Mouse (Mus musculus): ENCODE measurements at regions not wholly inside any gene's neighbourhood (a gene's known extent, or its start where the extent isn't known, plus 50 kb on each side); places are given as distances from the start of the nearest gene placed in this dataset.
A peak's percentile ranks its signal among the peaks of the same experiment; 100 is the strongest.

DNA sequence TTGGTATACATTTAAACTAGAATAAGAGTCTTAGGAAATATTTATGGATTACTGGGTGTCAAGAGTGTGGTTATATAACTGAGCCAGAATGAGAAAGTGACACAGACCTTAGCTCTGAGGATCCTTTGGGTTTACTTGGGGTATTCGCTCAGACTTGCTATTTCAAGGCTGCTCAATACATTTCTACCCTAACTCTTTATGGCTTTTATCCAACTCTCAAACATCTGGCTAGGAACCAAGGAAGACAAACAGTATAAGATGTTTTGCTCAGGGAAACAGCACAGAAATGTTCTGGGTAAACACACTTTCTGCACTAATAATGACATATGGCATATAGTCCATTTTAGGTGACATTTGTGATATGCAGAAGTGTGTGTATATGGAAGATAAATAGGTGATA, 153.8 kb upstream of the Cxxc4 start:
- TF ChIP-seq CTCF (IDR thresholded peaks at IDR 0.05): no peak
- intact Hi-C loops (cut with DNase I): no loop called here
- DNase-seq (ENCODE audit: extremely low spot score in 1 of 2, low spot score in 2 of 2): no peak
- Histone ChIP-seq H3K4me3 (no peak overlapping the region), H3K27ac (no peak overlapping the region)

DNA sequence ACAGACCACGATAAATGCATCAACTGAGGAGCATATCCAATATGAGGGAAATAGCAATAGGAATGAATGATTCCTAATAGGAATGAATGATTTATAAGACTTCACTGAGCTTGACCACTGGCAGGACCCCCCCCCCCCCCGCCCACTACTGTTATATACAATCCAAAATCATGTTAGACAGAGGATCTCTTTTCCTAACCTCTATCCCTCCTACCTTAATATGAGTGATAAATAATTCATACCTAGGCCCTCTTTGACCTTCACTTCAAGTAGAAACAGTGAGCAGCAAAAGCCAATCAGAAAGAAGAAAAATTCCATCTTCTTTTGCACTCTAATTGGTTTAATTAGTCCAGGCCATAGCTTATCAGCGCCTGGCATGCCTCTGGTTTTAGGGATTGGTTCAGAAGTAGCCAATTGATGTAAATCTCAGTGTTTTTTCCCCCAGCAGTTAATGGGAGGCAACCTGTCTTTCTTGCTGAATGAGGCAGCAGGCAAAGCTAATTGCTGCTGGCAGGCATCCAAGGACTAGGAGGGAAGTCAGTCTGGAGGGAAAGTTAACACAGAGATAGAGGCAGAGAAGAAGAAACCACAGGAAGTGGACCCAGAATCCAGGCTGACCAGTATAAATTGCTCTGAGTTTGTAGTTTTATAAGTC, 136.7 kb upstream of the Cxxc4 start:
- DNase-seq (ENCODE audit: extremely low spot score in 1 of 2, low spot score in 2 of 2): peak in 1 of 2 experiments; percentile 11
- Histone ChIP-seq H3K27ac (no peak overlapping the region), H3K4me3 (no peak overlapping the region)
- TF ChIP-seq CTCF (IDR thresholded peaks at IDR 0.05): no peak
- intact Hi-C loops (cut with DNase I): no loop called here

DNA sequence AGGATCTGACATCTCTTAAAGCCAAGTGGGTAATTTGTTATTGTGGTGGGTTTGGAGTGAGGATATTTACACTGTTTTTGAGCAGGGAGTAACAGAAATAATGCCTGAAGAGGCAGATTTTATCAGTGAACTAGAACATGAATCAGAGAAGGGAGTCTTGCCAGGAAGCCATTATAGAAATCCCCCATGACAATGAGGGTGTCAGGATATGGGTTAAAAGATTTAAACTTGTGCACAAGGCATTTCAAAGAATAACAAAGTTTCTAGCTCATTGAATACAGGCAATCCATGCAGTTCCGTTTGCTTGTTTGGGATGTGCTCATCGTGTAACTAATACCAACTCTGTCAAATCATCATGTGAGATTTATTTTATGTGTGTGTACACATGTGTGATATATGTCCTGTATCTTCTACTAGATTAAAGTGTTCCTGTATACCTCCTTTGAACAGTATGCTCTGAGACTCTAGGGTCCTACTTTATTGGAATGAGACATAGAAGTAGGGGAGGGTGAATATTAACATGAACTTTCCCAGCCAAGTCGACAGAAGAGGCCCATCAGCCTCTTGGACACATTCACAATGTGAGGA, 134.0 kb upstream of the Cxxc4 start:
- no peak for DNase-seq (ENCODE audit: extremely low spot score in 1 of 2, low spot score in 2 of 2)
- Histone ChIP-seq H3K4me3 (no peak overlapping the region), H3K27ac (no peak overlapping the region)
- TF ChIP-seq CTCF (IDR thresholded peaks at IDR 0.05): no peak
- intact Hi-C loops (cut with DNase I): no loop called here

DNA sequence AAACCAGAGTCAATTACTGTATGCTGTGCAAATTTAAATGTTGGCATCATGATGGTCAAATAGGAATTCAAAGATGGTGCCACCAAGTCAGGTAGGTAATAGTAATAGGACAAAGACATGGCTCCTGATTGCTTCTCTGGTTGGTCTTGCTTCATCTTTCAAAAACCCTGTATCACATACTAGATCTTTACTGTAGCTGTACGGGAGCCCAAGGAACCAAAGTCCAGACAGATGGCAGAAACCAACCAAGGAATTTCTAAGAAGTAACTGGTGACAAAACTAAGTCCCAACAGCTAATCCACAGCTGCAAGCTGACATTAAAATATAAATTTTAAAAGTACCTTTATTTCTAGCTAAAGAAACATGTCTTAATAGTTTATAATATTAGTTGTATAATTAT, 131.7 kb upstream of the Cxxc4 start:
- no peak for TF ChIP-seq CTCF (IDR thresholded peaks at IDR 0.05)
- intact Hi-C loops (cut with DNase I): no loop called here
- no peak overlapping the region for H3K27ac ChIP-seq

DNA sequence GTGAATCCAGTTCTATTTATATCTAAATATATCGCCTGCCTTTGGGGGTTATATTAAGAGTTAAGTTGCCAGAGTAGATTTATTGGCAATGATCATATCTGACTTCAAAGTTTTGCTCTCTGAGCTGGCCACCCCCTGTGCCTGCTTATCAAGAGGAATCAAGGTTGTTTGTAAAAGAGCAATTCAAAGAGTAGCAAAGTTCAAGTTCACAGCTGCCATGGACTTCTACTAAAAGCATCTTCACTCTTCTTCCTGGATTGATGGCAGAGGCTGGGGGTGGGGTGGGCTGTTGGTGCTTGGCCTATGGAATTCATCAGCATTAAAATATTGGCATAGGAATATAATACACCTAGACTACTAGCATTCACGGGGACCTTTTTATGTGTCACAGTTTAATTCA, 131.2 kb upstream of the Cxxc4 start:
- H3K4me3 ChIP-seq: no peak overlapping the region
- no peak for DNase-seq (ENCODE audit: extremely low spot score in 1 of 2, low spot score in 2 of 2)
- intact Hi-C loops (cut with DNase I): no loop called here
- no peak for TF ChIP-seq CTCF (IDR thresholded peaks at IDR 0.05)
- H3K27ac ChIP-seq: no peak overlapping the region

More for the DNA sequence above, 131.7 kb upstream of the Cxxc4 start:
- DNase-seq (ENCODE audit: extremely low spot score in 1 of 2, low spot score in 2 of 2): no peak
- H3K4me3 ChIP-seq: no peak overlapping the region

DNA sequence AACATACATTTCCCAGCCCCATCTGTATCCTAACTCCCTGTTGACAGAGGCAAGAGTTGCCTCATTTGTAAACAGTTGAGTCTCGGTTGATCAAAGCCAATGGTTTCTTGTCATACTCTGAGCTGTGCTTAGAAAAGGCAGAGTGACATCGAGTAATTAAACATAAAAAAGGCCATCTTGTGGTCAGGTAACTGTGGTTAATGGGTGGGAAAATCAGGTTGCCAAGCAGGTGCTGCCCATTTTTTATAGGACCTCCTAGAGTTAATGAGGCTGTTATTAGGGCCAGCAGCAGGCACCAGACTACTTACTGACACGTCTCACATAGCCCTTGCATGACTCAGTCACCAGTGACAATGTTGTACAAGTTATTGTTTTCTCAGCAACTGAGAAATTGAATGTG, 130.7 kb upstream of the Cxxc4 start:
- Histone ChIP-seq H3K4me3 (no peak overlapping the region), H3K27ac (no peak overlapping the region)
- DNase-seq (ENCODE audit: extremely low spot score in 1 of 2, low spot score in 2 of 2): no peak
- TF ChIP-seq CTCF (IDR thresholded peaks at IDR 0.05): no peak
- intact Hi-C loops (cut with DNase I): no loop called here

DNA sequence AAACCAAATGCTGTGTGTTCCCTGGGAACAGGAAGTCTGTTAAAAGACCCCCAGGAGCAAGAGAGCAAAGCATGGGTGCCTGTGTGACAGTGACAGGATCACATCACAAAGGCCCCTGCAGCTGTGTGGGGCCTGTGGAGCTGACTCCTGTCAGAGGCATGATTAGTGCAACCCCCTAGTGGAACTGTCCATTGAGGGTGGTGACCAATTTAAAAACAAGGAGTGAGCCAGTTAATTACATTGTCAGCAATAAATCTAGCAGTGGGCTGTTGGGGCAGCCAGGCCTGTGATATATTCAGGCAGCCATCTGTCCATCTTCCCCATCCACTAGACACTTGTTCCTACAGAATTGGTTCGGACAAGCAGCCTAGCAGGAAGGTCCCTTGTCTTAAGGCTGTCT, 121.8 kb upstream of the Cxxc4 start:
- no peak for TF ChIP-seq CTCF (IDR thresholded peaks at IDR 0.05)
- Histone ChIP-seq H3K4me3 (no peak overlapping the region), H3K27ac (no peak overlapping the region)
- no peak for DNase-seq (ENCODE audit: extremely low spot score in 1 of 2, low spot score in 2 of 2)
- intact Hi-C loops (cut with DNase I): no loop called here

DNA sequence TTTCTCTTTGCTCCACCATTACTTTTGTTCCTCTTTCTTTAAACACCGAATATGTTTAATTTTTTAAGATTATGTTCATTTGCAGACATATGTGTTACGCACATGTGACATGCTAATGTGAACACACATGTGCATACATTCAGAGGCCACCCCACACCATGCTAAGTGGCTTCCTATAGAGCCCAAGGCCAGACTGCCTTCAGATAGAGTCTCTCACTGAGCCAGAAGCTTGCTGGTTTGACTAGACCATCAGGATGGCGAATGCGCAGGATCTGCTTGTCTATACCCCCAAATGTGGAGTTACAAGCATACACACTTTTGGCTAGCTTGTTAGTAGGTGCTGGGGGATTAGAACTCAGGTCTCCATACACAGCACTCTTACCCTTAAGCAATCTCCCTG, 121.3 kb upstream of the Cxxc4 start:
- no peak for TF ChIP-seq CTCF (IDR thresholded peaks at IDR 0.05)
- DNase-seq (ENCODE audit: extremely low spot score in 1 of 2, low spot score in 2 of 2): no peak
- Histone ChIP-seq H3K4me3 (no peak overlapping the region), H3K27ac (no peak overlapping the region)
- intact Hi-C loops (cut with DNase I): no loop called here

DNA sequence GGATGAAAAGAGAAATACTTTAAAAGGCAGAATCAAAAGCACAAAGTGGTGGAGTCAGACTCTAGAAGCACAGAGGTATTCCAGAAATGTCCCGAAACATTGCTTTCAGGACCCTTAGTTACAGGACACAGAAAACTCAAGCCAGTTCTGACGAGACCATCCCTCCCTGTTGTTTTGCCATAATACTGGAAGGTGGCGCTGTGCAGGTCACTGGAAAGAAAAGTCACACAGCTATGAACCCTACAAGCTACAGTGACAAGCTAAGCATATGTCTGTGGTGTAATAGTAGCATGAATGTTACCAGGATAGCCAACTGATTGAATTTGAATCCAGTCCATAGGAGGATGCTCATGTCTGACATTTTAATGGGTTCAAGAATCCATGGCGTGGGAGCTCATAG, 117.4 kb upstream of the Cxxc4 start:
- Histone ChIP-seq H3K27ac (no peak overlapping the region), H3K4me3 (no peak overlapping the region)
- TF ChIP-seq CTCF (IDR thresholded peaks at IDR 0.05): no peak
- intact Hi-C loops (cut with DNase I): no loop called here
- DNase-seq (ENCODE audit: extremely low spot score in 1 of 2, low spot score in 2 of 2): no peak

DNA sequence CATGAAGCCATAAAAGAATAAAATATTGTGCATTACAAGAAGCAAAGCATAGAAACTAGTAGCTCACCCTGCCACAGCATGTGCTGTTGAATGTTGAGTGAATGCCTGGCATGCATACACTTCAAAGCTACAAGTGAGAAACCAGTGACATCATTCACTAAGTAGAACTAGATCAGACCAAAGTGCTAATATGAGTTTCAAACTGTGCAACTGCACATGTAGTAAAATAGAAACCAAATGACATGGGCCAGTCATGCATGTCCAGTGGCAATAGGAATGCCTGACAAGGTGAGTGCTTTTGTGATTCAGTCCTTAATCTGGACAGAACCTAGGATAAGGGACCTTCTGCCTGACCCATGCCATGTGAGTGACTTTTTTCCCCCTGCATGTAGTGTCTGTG, 111.3 kb upstream of the Cxxc4 start:
- Histone ChIP-seq H3K4me3 (no peak overlapping the region), H3K27ac (no peak overlapping the region)
- DNase-seq (ENCODE audit: extremely low spot score in 1 of 2, low spot score in 2 of 2): no peak
- no peak for TF ChIP-seq CTCF (IDR thresholded peaks at IDR 0.05)
- intact Hi-C loops (cut with DNase I): no loop called here

DNA sequence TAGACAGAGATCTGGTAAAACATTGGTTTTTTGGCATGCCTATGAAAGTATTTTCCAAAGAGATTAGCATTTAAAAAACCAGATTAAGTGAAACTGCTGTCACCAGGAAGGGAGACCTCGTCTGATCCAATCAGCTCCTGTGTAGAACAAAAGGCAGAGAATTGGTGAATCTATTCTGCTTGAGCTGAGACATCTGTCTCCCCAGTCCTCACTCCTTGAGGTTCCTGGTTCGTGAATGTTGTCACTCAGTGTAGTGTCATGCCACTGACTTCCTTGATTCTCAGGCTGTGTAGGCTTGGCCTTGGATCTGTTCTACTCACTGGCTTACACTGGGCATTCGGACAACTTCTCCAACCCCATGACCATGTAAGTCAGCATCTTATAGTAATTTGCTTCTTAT, 105.9 kb upstream of the Cxxc4 start:
- intact Hi-C loops (cut with DNase I): no loop called here
- Histone ChIP-seq H3K27ac (no peak overlapping the region), H3K4me3 (no peak overlapping the region)
- TF ChIP-seq CTCF (IDR thresholded peaks at IDR 0.05): no peak
- DNase-seq (ENCODE audit: extremely low spot score in 1 of 2, low spot score in 2 of 2): no peak

DNA sequence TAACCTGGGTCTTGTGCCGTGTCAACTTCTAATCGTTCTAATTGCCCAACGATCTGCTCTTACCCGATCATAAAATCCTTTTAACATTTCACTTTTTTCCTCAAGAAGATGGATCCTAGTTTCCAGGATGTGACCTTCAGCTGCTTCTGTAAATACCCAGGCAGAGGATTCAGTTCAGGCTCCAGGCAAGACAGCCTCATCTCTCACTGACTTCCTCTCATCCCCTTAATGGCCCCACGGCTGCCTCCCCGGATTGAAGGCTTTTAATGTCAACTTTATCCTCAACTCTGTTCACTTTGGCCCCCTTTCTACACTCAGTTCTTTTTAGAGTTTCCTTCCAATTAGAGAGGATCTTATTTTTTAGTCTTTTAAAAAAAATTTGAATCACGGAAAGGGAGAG, 91.0 kb upstream of the Cxxc4 start:
- DNase-seq (ENCODE audit: extremely low spot score in 1 of 2, low spot score in 2 of 2): no peak
- TF ChIP-seq CTCF (IDR thresholded peaks at IDR 0.05): no peak
- intact Hi-C loops (cut with DNase I): loop anchor here (5.0 kb wide), 1 partner anchor 92 kb away; the partner anchor contains the start of gene Cxxc4
- no peak overlapping the region for H3K4me3 ChIP-seq
- H3K27ac ChIP-seq: no peak overlapping the region

DNA sequence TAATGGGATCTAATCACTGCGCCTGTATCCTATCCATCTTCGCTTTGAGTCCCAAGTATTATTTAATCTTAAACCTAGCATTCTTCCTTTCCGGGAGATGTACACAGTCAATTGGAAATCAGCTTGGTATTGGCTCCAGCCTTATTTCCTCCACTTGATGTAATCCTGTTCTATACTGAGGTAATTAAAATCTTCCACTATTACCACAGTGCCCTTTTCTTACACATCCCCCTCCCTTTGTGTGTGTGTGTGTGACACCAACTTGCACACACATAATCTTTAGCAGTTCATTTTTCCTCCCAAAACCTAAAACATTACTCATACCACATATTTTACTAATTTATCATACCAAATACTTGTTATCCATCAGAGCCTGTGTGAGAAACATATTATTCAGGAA, 90.3 kb upstream of the Cxxc4 start:
- Histone ChIP-seq H3K4me3 (no peak overlapping the region; the same call in 1 of the 2 replicates), H3K27ac (no peak overlapping the region)
- TF ChIP-seq CTCF (IDR thresholded peaks at IDR 0.05): no peak
- no peak for DNase-seq (ENCODE audit: extremely low spot score in 1 of 2, low spot score in 2 of 2)
- intact Hi-C loops (cut with DNase I): loop anchor here (5.0 kb wide), 1 partner anchor 91 kb away; the partner anchor contains the start of gene Cxxc4
